Mouse (Mus musculus) gastrocnemius, postnatal 25 days (tissue): Measurements from ENCODE around the gene Zfp628. TPM values are rescaled to one million over a fixed set of nuclear protein-coding genes. Genes with fewer than 3 reads are reported as not detected.
"Not testable (repeated sequence)": the region's sequence is repeated elsewhere in the genome, so short reads cannot be mapped to it uniquely, and the experiment has no call there.

Source experiments
- DNase-seq: peaks from one replicate; pipeline ENCODE4 v3.0.0; 2022
- long read RNA-seq, 2 experiments: library from polyadenylated mRNA; stranded (forward); transcript quantifications; one replicate each; pipeline ENCODE4 v2.0.0; 2021
- total RNA-seq, 2 experiments: library from RNA; stranded (reverse); gene quantifications; 1 replicate in 1 of 2; 2 replicates in 1 of 2; pipeline ENCODE4 v1.2.3; 2021

The Zfp628 gene
- total RNA-seq: 1 to 10 TPM; 6.8 to 8.3 TPM
- long read RNA-seq, experiment 1: 0 reads
- long read RNA-seq, experiment 2, partial matches to known transcripts: 0 of 4 reads
- long read RNA-seq, experiment 2, other reads (novel, unspliced or antisense): 4 of 4 reads

- peak; percentile 92 for DNase-seq
These were observed at the start of gene Zfp628 for GRCm38 (mm10) chr7:4915007-4915665. Gene Zfp628, plus strand, starts transcription at chr7:4915217.

GRCm38 (mm10) chr7:4865579-4866493 is 49.2 kb upstream of the Zfp628 start:
- DNase-seq: peak; percentile 97

- DNase-seq: no peak
These were observed 48.3 kb upstream of the Zfp628 start for GRCm38 (mm10) chr7:4866631-4867180.

DNA sequence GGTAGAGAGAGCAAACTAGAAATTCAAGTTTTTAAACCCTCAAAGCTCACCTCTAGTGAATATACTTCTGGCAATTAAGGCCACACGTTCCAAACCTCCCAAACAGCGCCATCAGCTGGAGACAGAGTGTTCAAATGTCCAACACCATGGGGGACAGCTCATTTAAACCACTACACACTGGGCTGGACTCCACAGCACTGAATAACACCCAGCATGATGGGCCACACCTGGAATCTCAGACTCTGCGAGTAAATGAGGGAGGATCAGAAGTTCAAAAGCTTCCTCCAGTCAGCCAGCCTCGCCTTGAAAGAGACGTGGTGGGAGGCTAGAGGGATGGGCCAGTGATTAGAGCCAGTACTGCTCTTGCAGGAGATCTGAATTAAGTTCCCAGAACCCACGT is 44.9 kb upstream of the Zfp628 start, which contains the start of gene Isoc2b:
Isoc2b (minus strand) TSS at position 126 of the 400 bp plus-strand sequence.
- DNase-seq: no peak

DNA sequence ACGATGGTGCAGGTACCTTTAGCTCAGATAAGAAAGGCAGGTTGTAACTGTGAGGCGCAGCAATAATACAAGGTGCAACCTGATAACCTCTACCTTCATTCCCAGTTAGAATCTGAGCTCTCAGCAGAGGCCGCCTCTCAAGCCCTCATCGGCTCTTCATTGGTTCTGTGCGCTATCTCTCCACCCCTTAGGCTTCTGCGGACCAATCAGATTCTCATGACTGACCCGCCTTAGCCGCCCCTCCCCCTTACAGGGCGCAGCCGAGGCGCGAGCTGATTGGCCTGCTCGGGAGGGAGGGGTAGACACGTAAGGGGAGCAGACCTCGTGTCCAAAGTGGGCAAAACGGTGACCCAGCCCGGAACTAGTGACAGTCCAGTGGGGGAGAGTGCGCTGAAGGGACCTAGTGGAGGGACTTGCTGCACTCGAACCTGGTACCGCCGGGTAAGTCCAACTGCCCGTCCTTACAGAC is 38.2 kb upstream of the Zfp628 start, which contains the start of gene Isoc2a:
Isoc2a (plus strand) TSS at position 401 of the 469 bp plus-strand sequence.
- peak; percentile 93 for DNase-seq

GRCm38 (mm10) chr7:4877226-4877625 is 37.8 kb upstream of the Zfp628 start:
- DNase-seq: no peak

DNA sequence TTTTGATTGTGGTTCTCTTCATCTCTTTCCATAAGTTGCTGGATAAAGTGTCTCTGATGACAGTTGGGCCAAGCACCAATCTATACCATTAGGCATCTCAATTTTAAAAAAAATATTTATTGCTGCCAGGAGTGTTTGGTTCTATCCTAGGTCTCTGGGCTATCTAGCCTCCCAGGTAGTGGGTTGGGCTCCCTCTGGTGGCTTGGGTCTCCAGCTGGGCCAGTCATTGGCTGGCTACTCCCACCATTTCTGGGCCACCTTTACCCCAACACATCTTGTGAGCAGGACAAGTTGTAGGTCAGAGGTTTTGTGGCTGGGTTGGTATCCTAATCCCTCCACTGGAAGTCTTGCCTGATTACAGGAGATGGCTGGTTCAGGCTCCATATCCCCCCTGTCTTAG is 36.8 kb upstream of the Zfp628 start:
- DNase-seq: no peak

DNA sequence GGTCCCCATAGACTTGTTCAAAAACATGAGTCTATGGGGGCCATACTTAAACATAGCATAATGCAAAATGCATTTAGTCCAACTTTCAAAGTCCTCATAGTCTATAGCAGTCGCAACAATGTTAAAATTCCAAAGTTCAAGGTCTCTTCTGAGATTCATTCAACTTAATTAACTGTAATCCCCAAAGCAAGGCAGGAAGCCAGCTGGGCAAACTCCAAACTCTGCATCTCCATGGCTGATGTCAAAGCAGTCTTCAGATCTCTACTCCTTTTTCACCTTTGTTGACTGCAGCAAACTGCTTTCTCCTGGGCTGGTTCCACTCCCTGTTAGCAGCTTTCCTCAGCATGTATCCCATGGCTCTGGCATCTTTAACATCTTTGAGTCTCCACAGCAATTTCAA is 36.0 kb upstream of the Zfp628 start:
- not testable (repeated sequence) for DNase-seq

GRCm38 (mm10) chr7:4886680-4887079 is 28.3 kb upstream of the Zfp628 start:
- DNase-seq: no peak

GRCm38 (mm10) chr7:4895186-4895585 is 19.8 kb upstream of the Zfp628 start:
- DNase-seq: no peak

GRCm38 (mm10) chr7:4898851-4899648 is 16.0 kb upstream of the Zfp628 start:
- no peak for DNase-seq

- DNase-seq: no peak
These were observed 15.1 kb upstream of the Zfp628 start for GRCm38 (mm10) chr7:4899649-4900522.

DNA sequence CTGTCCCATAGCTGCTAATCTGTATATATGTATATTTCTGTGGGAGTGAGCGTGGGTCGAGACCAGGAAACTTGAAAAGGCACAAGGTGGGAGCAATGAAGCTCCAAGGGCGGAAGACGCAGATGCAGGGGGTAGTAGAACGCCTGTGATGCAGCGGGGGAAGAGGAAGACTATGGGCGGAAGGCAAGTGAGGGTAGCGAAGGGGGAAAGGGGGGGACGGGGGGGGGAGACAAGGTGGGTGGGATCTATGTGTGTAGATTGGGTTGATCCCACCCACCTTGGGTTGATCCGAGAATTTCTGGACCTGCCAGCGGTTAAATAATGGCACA is 14.5 kb upstream of the Zfp628 start:
- DNase-seq: no peak

- DNase-seq: no peak
These were observed 13.8 kb upstream of the Zfp628 start for GRCm38 (mm10) chr7:4901171-4901570.

DNA sequence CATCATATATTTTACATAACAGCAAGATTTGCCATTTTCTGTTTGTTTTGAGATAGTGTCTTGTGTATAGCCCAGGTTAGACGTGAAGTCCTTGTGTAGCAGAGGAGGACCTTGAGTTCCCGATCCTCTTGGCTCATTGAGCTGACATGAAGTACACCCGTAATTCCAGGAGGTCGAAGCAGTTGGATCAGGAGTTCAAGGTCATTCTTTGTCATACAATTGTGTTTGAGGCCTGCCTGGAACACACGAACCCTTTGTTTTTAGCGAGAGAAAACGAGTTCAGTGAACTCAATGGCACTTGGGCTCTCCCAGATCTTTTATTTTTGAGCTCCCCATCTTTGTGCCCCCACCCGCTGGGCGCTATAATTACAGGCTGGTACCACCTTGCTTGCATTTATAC is 12.6 kb upstream of the Zfp628 start:
- no peak for DNase-seq

GRCm38 (mm10) chr7:4906466-4906950 is 8.5 kb upstream of the Zfp628 start, which contains the start of gene Gm36210:
Gene Gm36210, minus strand, starts transcription at chr7:4906516.
- no peak for DNase-seq

GRCm38 (mm10) chr7:4911561-4911960 is 3.5 kb upstream of the Zfp628 start:
- no peak for DNase-seq

- DNase-seq: no peak
These were observed 2.8 kb upstream of the Zfp628 start for GRCm38 (mm10) chr7:4912248-4912647.

- no peak for DNase-seq
These were observed 826 bp downstream of the Zfp628 start for GRCm38 (mm10) chr7:4915669-4916416.

DNA sequence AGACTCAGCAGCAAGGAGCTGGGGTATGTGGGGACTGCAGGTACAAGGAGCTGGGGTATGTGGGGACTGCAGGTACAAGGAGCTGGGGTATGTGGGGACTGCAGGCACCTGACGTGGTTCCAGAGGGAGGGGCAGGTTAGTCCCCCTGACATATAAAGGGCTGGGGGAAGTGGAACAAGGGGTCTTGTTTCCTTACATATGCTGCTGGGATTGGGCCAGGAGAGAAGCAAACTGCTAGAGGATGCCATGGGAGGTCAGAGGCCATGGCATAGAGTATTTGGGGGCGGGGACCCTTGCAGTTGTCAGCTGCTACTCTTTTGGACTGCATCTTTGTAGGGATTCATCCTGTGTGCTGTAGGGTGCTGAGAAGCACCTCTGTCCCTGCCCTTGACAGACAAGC is 2.5 kb downstream of the Zfp628 start:
- no peak for DNase-seq
